21 mouse cellular contexts compared by ENCODE assay signal in the genomic region with DNA sequence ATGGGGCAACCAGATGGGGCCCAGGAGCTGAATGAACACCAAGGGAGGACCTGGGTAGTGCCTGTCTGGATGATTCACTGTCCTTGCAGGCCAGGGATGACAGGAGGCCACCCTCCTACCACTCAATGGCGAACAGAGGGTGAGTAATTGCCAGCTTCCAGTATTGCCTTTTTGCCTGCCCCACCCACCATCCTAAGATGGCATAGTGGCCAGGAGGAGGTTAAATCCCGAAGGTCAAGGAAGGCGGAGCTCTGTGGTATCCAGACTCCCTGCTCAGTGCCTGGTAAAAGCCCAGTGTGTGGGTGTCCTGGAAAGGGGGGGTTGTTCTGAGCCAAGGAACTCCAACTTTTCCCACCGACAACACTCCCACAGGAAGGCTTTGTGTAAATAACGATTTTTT. TPM values are rescaled to one million over a fixed set of nuclear protein-coding genes. Genes with fewer than 3 reads are reported as not detected.
DNase-seq lines count a peak whose midpoint lies in the region; ATAC-seq and TF ChIP-seq lines count a peak whose summit lies in the region.
"Had no signal": no experiment of that assay in that cellular context is flagged by ENCODE, and none has a peak within 500 bp of the region (broad histone marks: within the 10 kb centered on the region; RNA-seq: fewer than 3 reads in every experiment).

No protein-coding gene starts in this region.

- H3K36me3 ChIP-seq in myocyte (ENCODE audit: control insufficient read depth, insufficient read depth), result peaks cover 24% of the 10 kb centered on the region

- H3K4me2 ChIP-seq in myocyte (ENCODE audit: low read depth), result peak overlapping the region; percentile 67
- H3K4me2 ChIP-seq: heart, embryonic 15.5 days; hindbrain, embryonic 15.5 days; kidney, embryonic 15.5 days; limb, embryonic 13.5 days; neural tube, embryonic 13.5 days; stomach, embryonic 15.5 days had no signal

- H3K27me3 ChIP-seq in myocyte (ENCODE audit: control insufficient read depth, insufficient read depth, insufficient read length), result no peaks in the 10 kb centered on the region
- H3K27me3 ChIP-seq: Patski had no signal

- peak; percentile 50 for DNase-seq in cerebellum, adult 9-11 months
- no peak for DNase-seq in cerebellum, postnatal 36 days
- peak; percentile 70 for DNase-seq in lung, postnatal 10 days
- DNase-seq in lung, postnatal 36 days, result no peak
- DNase-seq in MN1 (ENCODE audit: low spot score), result peak; percentile 64
- no peak for DNase-seq in retina, postnatal 1 day
- DNase-seq: thymus, postnatal 25 days had no signal

- H3K4me3 ChIP-seq in myocyte, result no peak overlapping the region
- H3K4me3 ChIP-seq: forebrain, embryonic 10.5 days; heart, embryonic 15.5 days; hindbrain, embryonic 15.5 days; kidney, embryonic 15.5 days; limb, embryonic 13.5 days; neural tube, embryonic 13.5 days; stomach, embryonic 15.5 days had no signal

- no peak for ATAC-seq in megakaryocyte, adult 5-6 weeks (ENCODE audit: poor library complexity, severe bottlenecking)
- ATAC-seq: intestine, embryonic 16.5 days; Patski had no signal

- no peak overlapping the region for H3ac ChIP-seq in myocyte (ENCODE audit: control insufficient read depth, insufficient read length)

- no peak for TF ChIP-seq POLR2A in myocyte (IDR thresholded peaks at IDR 0.05; ENCODE audit: insufficient read length, low read depth)

- H3K79me2 ChIP-seq in myocyte (ENCODE audit: control insufficient read depth, insufficient read depth), result no peaks in the 10 kb centered on the region

TF ChIP-seq in myocyte, 11 proteins besides CTCF, POLR2A, EP300 and RAD21:
- TF ChIP-seq MAX (IDR thresholded peaks at IDR 0.05; ENCODE audit: low read depth) (no peak), POLR2AphosphoS2 (IDR thresholded peaks at IDR 0.05; ENCODE audit: insufficient read length, low read depth) (peak; percentile 27)

RNA-seq across cellular contexts. Expression of gene Tubg2, which starts 6.6 kb away (rescaled TPM):
- 0.18 TPM for polyA plus RNA-seq in myocyte (2012; fragmentation: generic; extraction: Trizol)
- total RNA-seq in megakaryocyte, adult 5-6 weeks (2015), result not detected in 2 replicates
- not detected in 2 replicates for total RNA-seq in megakaryocyte, adult 5-6 weeks (2017)

RNA-seq across cellular contexts. Expression of gene Cntnap1, which starts 8.0 kb away (rescaled TPM):
- polyA plus RNA-seq in myocyte (2012; fragmentation: generic; extraction: Trizol), result 1.3 TPM
- total RNA-seq in megakaryocyte, adult 5-6 weeks (2015), result not detected in 2 replicates
- 0.07 TPM in 1 of 2 replicates, not detected in the other for total RNA-seq in megakaryocyte, adult 5-6 weeks (2017)

RNA-seq across cellular contexts. Expression of gene Plekhh3, which starts 8.8 kb away (rescaled TPM):
- 53.6 TPM for polyA plus RNA-seq in myocyte (2012; fragmentation: generic; extraction: Trizol)
- 0.96 and 1.6 TPM in 2 replicates for total RNA-seq in megakaryocyte, adult 5-6 weeks (2015)
- 1.8 and 3.8 TPM in 2 replicates for total RNA-seq in megakaryocyte, adult 5-6 weeks (2017)

RNA-seq across cellular contexts. Expression of gene Ccr10, which starts 12.9 kb away (rescaled TPM):
- 0.56 TPM for polyA plus RNA-seq in myocyte (2012; fragmentation: generic; extraction: Trizol)
- total RNA-seq in megakaryocyte, adult 5-6 weeks (2015), result 0.11 TPM in 1 of 2 replicates, not detected in the other
- total RNA-seq in megakaryocyte, adult 5-6 weeks (2017), result 0.07 and 0.37 TPM in 2 replicates
- total RNA-seq: gastrocnemius, adult 8-10 months; heart, postnatal 4 days had no signal
- polyA plus RNA-seq: forebrain, embryonic 10.5 days; liver, embryonic 14.5 days had no signal

RNA-seq across cellular contexts. Expression of gene Tubg1, which starts 42.6 kb away (rescaled TPM):
- 87.5 TPM for polyA plus RNA-seq in myocyte (2012; fragmentation: generic; extraction: Trizol)
- total RNA-seq in megakaryocyte, adult 5-6 weeks (2015), result 14.5 and 15.2 TPM in 2 replicates
- 32.2 and 34.4 TPM in 2 replicates for total RNA-seq in megakaryocyte, adult 5-6 weeks (2017)

Comparison
In these comparisons a context has a peak if more than half of its experiments do, and no peak if none do; other contexts are left out.
1. DNase-seq: peak in cerebellum, adult 9-11 months (single experiment), lung, postnatal 10 days (single experiment) and MN1 (single experiment); none in cerebellum, postnatal 36 days (0 of 2), lung, postnatal 36 days (single experiment) and retina, postnatal 1 day (single experiment).